Mouse (Mus musculus) E14TG2a.4 (cell line): Measurements from ENCODE around the gene Scaf1.
A peak's percentile ranks its signal among the peaks of the same experiment; 100 is the strongest.

ENCODE experiments used
- H3K27me3 ChIP-seq: 2 replicates; pipeline ENCODE4 v1.6.1; 2014; ENCODE audit warnings: low read length, control low read depth; ENCODE audit not compliant: insufficient read depth
- H3K36me3 ChIP-seq: 2 replicates; pipeline ENCODE4 v1.6.1; 2014; ENCODE audit warnings: low read length, control low read depth; ENCODE audit not compliant: insufficient read depth
- H3K4me1 ChIP-seq: replicated peaks from 2 replicates; pipeline ENCODE4 v1.6.1; 2014; ENCODE audit warnings: low read depth, low read length, control low read depth
- H3K4me3 ChIP-seq: replicated peaks from 2 replicates; pipeline ENCODE4 v1.5.1; 2014; ENCODE audit warnings: mild to moderate bottlenecking, low read length
- H3K9me3 ChIP-seq: 2 replicates; pipeline ENCODE4 v1.6.1; 2014; ENCODE audit warnings: low read length, control low read depth
- CTCF ChIP-seq: conservative IDR thresholded peaks from 2 replicates; pipeline ENCODE4 v1.5.1; 2014; ENCODE audit warnings: low read length
- NANOG ChIP-seq: IDR thresholded peaks from 2 replicates; pipeline ENCODE4 v1.6.1; 2014; ENCODE audit warnings: borderline replicate concordance, low read length, mixed read lengths
- POU5F1 ChIP-seq: IDR thresholded peaks from 2 replicates; pipeline ENCODE4 v1.6.1; 2014; ENCODE audit warnings: low read length, borderline replicate concordance

The Scaf1 gene

DNA sequence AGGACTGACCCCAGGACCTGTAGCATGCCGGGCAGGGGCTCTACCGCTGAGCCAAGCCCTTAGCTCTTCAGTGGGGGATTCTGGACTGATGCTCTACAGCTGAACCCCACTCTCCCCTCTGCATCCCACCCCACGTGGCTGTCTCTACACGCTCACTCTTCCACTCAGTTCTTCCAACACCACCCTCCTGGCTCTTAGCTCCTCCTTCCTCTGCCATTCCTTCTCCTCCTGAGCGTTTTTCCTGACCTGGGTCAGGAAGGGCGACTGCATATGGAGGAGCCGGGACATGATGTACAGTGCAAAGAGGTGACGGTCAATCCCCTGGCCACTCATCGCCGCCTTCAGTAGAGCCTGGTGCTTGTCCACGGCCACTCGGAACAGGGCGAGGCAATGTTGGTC is 55.7 kb downstream of the Scaf1 start:
- H3K4me3 ChIP-seq: no peak overlapping the region
- no peaks in the 10 kb centered on the region for H3K27me3 ChIP-seq
- no peaks in the 10 kb centered on the region for H3K9me3 ChIP-seq
- TF ChIP-seq CTCF: no peak
- no peak for TF ChIP-seq POU5F1
- TF ChIP-seq NANOG: no peak
- peaks cover 79% of the 10 kb centered on the region for H3K36me3 ChIP-seq
- H3K4me1 ChIP-seq: peaks cover 37% of the 10 kb centered on the region

DNA sequence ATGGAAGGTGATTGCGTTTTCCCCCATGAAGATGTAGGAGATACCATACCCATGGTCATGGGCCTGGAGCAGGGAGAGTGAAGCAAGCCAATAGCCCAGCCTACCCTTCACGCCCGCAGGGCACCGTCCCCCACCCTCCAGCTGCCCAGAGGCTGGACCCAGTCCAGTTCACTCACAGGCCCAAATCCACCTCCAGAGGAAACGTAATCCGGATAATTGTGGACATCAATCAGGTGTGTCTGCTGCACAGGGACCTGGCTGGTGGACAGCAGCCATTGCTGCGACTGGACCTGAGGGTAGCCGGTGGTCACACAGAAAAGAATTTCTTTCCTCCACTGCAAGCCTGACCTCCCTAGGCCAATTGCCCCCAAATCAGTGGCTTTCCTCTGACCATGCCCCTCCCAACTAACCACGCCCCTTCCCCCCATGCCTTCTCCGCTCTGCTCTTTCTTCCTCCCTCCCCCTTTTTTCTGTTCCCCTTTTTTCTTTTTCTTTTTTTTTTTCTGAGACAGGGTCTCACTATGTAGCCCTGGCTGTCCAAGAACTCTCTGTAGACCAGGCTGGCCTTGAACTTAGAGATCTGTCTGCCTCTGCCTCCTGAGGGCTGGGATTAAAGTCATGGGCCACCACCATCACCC is 56.2 kb downstream of the Scaf1 start:
- Histone ChIP-seq H3K9me3 (no peaks in the 10 kb centered on the region), H3K27me3 (no peaks in the 10 kb centered on the region), H3K4me3 (no peak overlapping the region), H3K4me1 (peaks cover 37% of the 10 kb centered on the region), H3K36me3 (peaks cover 74% of the 10 kb centered on the region)
- TF ChIP-seq POU5F1: no peak
- no peak for TF ChIP-seq NANOG
- no peak for TF ChIP-seq CTCF

DNA sequence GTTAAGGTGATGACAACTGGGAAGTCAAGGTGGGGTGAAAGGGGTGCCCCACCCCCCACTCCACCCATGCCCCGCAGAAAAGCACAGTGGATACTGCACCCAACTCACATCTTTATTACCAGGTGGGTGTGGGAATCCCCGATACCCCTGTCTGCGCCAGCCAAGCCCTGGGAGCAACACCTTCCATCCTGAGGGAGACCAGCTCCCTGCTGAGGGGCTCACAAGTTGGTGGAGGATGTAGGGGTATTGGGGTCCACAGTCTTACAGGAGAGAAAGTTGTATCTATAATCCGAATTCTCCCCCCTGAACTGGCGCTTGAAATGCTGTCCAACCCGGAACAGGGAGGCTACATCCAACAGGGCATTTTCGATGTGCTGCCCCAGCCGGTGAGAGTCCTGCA is 56.9 kb downstream of the Scaf1 start:
- Histone ChIP-seq H3K36me3 (peaks cover 67% of the 10 kb centered on the region), H3K4me3 (no peak overlapping the region), H3K9me3 (no peaks in the 10 kb centered on the region), H3K27me3 (no peaks in the 10 kb centered on the region), H3K4me1 (peaks cover 37% of the 10 kb centered on the region)
- TF ChIP-seq POU5F1: no peak
- no peak for TF ChIP-seq CTCF
- no peak for TF ChIP-seq NANOG

DNA sequence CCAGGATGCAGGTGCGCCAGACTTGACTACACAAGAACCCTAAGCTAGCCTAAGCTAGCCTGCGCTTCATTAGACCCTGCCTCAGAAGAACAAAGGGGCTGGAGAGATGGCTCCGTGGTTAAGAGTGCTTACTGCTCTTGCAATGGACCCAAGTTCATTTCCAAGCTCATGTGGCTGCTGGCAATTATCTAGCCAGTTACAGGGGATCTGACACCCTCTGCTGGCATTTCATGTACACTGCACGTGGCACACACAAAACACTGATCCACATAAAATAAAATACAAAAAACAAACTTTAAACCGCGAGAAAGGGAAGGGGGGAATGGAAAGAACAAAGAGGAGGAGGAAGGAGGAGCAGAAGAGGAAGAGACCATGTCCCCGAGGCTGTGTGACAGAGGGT is 58.0 kb downstream of the Scaf1 start:
- Histone ChIP-seq H3K4me1 (peaks cover 46% of the 10 kb centered on the region), H3K9me3 (no peaks in the 10 kb centered on the region), H3K36me3 (peaks cover 58% of the 10 kb centered on the region), H3K27me3 (no peaks in the 10 kb centered on the region), H3K4me3 (no peak overlapping the region)
- TF ChIP-seq CTCF (peak; percentile 89), POU5F1 (no peak)

DNA sequence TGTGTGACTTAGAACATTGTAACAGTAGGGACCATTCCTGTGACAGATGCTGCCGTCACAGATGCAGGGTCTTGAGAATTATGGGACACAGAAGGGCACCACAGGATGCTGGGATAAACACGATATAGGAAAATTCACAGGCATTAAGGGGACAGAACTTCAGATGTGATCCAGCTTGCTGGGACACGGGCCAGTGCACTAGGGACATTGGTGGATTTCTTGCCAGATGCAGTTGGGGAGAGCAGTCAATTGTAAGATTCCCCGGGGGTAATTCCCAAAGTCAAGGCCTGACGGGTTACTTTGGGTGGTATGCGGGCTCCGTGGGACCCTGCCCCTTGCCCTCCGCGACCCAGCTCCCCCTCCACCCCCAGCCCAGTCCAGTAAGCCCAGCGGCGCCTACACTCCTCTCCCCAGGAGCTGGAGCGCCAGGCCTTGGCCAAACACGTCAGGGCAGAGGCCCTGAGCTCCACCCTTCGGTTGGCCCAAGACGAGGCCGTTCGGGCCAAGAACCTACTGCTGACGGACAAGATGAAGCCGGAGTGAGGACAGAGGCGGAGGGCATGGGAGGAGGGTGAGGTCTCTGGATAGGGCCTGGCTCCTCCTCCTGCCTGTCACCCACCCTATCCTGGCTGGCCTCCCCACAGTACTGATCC is 58.9 kb downstream of the Scaf1 start:
- H3K36me3 ChIP-seq: peaks cover 49% of the 10 kb centered on the region
- H3K27me3 ChIP-seq: no peaks in the 10 kb centered on the region
- TF ChIP-seq CTCF (no peak), POU5F1 (no peak), NANOG (no peak)
- H3K4me3 ChIP-seq: peak overlapping the region; percentile 41; the same call in 1 of the 2 replicates
- peaks cover 44% of the 10 kb centered on the region for H3K4me1 ChIP-seq
- no peaks in the 10 kb centered on the region for H3K9me3 ChIP-seq

DNA sequence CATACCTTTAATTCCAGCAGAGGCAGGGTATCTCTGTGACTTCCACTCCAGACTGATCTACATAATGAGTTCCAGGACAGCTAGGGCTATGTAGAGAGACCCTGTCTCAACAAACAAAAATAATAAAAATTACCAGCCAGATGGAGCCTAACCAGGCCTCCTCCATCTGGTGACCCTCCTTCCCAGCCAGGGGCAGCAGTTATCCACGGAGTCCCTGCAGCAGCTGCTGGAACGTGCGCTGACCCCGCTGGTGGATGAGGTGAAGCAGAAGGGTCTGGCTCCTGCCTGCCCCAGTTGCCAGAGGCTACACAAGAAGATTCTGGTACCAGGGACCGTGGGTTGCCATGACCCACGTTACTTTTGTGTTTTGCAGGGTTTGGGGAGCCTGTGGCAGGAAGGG is 59.9 kb downstream of the Scaf1 start:
- 0 out of 2 replicates have a peak, but pooled peaks cover under 1% of the 10 kb centered on the region for H3K27me3 ChIP-seq

DNA sequence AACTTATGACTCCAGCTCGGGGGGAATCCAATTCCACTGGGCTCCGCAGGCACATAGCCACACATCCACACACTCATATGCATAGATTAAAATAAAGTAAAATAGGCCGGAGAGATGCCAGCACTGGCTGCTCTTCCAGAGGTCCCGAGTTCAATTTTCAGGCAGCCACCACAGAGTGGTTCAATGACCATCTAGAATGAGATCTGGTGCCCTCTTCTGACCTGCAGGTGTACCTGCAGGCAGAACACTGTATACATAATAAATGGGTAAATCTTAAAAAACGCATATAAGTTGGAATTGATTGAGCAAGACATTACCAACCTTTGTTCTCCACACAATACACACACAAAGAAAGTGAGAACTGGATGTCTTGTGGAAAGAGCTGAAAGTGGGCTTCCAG is 60.5 kb downstream of the Scaf1 start:
- peaks cover 32% of the 10 kb centered on the region for H3K36me3 ChIP-seq
- peaks cover 7% of the 10 kb centered on the region for H3K27me3 ChIP-seq
- H3K4me3 ChIP-seq: no peak overlapping the region
- no peaks in the 10 kb centered on the region for H3K9me3 ChIP-seq
- TF ChIP-seq CTCF: peak; percentile 60
- no peak for TF ChIP-seq POU5F1
- H3K4me1 ChIP-seq: peaks cover 54% of the 10 kb centered on the region

More for the DNA sequence above, 59.9 kb downstream of the Scaf1 start:
- Histone ChIP-seq H3K9me3 (no peaks in the 10 kb centered on the region), H3K4me1 (peaks cover 48% of the 10 kb centered on the region), H3K36me3 (peaks cover 38% of the 10 kb centered on the region), H3K4me3 (no peak overlapping the region)
- TF ChIP-seq POU5F1: no peak

DNA sequence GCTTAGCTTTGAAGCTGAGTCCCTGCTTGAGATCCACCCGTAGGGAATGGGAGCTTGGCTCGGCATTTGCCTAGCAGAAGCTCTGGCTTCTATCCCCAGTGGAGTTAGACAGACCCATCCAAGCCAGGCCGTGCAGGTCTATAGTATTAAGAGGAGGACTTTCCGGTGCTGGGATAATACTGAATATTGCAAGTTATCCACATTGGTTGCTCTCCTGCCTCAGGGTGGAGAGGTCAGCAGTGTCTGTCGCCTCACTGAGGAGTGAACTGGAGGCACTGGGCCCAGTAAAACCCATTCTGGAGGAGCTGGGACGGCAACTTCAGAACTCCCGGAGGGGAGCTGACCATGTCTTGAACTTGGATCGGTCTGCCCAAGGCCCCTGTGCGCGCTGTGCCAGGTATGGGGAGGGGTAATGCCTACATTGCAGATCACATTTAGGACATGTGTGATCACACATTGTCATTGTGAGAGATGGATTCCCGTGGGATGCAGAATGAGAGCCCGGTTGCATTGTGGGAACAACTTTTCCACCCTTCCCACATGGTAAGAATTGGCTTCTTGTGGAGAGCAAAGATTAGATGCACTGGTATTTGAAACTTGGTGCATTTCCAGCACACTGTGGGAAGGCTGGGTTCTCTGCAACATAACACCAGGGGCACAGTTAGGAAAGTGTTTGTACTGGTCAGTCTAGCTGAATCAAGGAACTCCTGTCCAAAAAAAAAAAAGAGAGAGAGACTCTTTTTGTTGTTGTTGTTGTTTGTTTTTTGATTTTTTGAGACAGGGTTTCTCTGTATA is 61.9 kb downstream of the Scaf1 start:
- peaks cover 19% of the 10 kb centered on the region for H3K36me3 ChIP-seq
- no peaks in the 10 kb centered on the region for H3K9me3 ChIP-seq
- no peak overlapping the region for H3K4me3 ChIP-seq
- no peak for TF ChIP-seq NANOG
- no peak for TF ChIP-seq POU5F1
- TF ChIP-seq CTCF: no peak
- peaks cover 14% of the 10 kb centered on the region for H3K27me3 ChIP-seq
- H3K4me1 ChIP-seq: peaks cover 62% of the 10 kb centered on the region

DNA sequence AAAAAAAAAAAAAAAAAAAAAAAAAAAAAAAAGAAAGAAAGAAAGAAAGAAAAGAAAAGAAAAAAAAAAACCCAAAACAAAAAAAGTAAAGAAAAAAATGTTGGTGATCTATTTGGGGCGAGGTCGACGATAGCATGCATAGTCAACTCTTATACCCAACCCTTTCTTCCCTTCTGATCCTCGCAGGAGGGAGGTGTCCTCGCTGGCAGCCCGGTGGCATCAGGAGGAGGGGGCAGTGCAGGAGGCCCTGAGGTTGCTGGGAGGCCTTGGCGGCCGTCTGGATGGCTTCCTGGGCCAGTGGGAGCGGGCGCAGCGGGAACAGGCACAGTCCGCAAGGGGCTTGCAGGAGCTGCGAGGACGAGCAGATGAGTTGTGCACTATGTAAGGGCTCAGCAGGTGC is 62.6 kb downstream of the Scaf1 start:
- H3K9me3 ChIP-seq: no peaks in the 10 kb centered on the region
- no peak overlapping the region for H3K4me3 ChIP-seq
- TF ChIP-seq CTCF: no peak
- TF ChIP-seq NANOG: no peak
- no peak for TF ChIP-seq POU5F1
- peaks cover 18% of the 10 kb centered on the region for H3K27me3 ChIP-seq
- H3K4me1 ChIP-seq: peaks cover 62% of the 10 kb centered on the region
- H3K36me3 ChIP-seq: peaks cover 11% of the 10 kb centered on the region
